In genomic region chr2:73046576-73046975, GRCm38 (mm10) we compare ENCODE assay signal across 9 mouse cellular contexts.
DNase-seq lines count a peak whose midpoint lies in the region; ATAC-seq and TF ChIP-seq lines count a peak whose summit lies in the region.
"Had no signal": no experiment of that assay in that cellular context is flagged by ENCODE, and none has a peak within 500 bp of the region (broad histone marks: within the 10 kb centered on the region; RNA-seq: fewer than 3 reads in every experiment).

No protein-coding gene starts in this region.

- no peak overlapping the region for H3K9ac ChIP-seq in heart, embryonic 15.5 days
- H3K9ac ChIP-seq in limb, embryonic 14.5 days (ENCODE audit: low read depth, low read length, severe bottlenecking), result no peak overlapping the region

- no peak for TF ChIP-seq POLR2A in limb, embryonic 14.5 days (IDR thresholded peaks at IDR 0.05; ENCODE audit: borderline replicate concordance, extremely low read depth, insufficient read depth, insufficient read length)

- 66% methylated on average over 10 of the region's 10 CpGs for WGBS in heart, embryonic 15.5 days
- WGBS in limb, embryonic 14.5 days, result 32% methylated on average over 10 of the region's 10 CpGs

- H3K4me1 ChIP-seq in heart, embryonic 15.5 days (replicated peaks), result peaks cover 35% of the 10 kb centered on the region
- peaks cover 32% of the 10 kb centered on the region for H3K4me1 ChIP-seq in limb, embryonic 14.5 days (ENCODE audit: control insufficient read depth, insufficient read depth, low read length)
- H3K4me1 ChIP-seq: megakaryocyte, embryonic 14.5 days had no signal

- H3K4me2 ChIP-seq in heart, embryonic 15.5 days, result 0 out of 2 replicates have a peak overlapping the region, but pooled peaks have one; percentile 27
- peak overlapping the region; percentile 23 for H3K4me2 ChIP-seq in limb, embryonic 14.5 days (replicated peaks; ENCODE audit: low read depth, low read length, severe bottlenecking)

- H3K36me3 ChIP-seq in heart, embryonic 15.5 days, result no peaks in the 10 kb centered on the region
- H3K36me3 ChIP-seq in limb, embryonic 14.5 days (ENCODE audit: control insufficient read depth, insufficient read depth, low read length), result no peaks in the 10 kb centered on the region

- H3K9me3 ChIP-seq in heart, embryonic 15.5 days (replicated peaks), result no peaks in the 10 kb centered on the region
- no peaks in the 10 kb centered on the region for H3K9me3 ChIP-seq in limb, embryonic 14.5 days (ENCODE audit: control insufficient read depth, low read length)
- H3K9me3 ChIP-seq: megakaryocyte, embryonic 14.5 days had no signal

- H3K27ac ChIP-seq in heart, embryonic 15.5 days, result peak overlapping the region; percentile 77
- H3K27ac ChIP-seq in limb, embryonic 14.5 days (replicated peaks; ENCODE audit: low read depth, low read length), result peak overlapping the region; percentile 82

- no peak overlapping the region for H3K4me3 ChIP-seq in heart, embryonic 15.5 days
- no peak overlapping the region for H3K4me3 ChIP-seq in limb, embryonic 14.5 days (replicated peaks; ENCODE audit: low read length)
- H3K4me3 ChIP-seq: megakaryocyte, embryonic 14.5 days had no signal

- peak; percentile 72 for DNase-seq in urinary bladder, postnatal 14 days (ENCODE audit: low spot score)
- DNase-seq in urinary bladder, adult 2 months (ENCODE audit: low spot score), result no peak
- peak; percentile 85 for DNase-seq in limb, embryonic 14.5 days (ENCODE audit: low spot score)
- DNase-seq in testis, postnatal 10 days (ENCODE audit: low spot score), result peak; percentile 76
- no peak for DNase-seq in frontal cortex, postnatal 25 days (ENCODE audit: low spot score in 2 of 2)
- DNase-seq in T-cell, adult 2 months (ENCODE audit: low spot score), result no peak
- DNase-seq in cerebellum, postnatal 36 days, result no peak

- no peak for ATAC-seq in heart, embryonic 15.5 days (replicated peaks; ENCODE audit: insufficient number of reproducible peaks, insufficient read depth, low FRiP score, low read depth)
- ATAC-seq in limb, embryonic 14.5 days (ENCODE audit: low FRiP score, low read depth), result peak; percentile 69

- no peaks in the 10 kb centered on the region for H3K27me3 ChIP-seq in heart, embryonic 15.5 days
- no peaks in the 10 kb centered on the region for H3K27me3 ChIP-seq in limb, embryonic 14.5 days (ENCODE audit: control insufficient read depth, insufficient read depth, low read length)

Comparison
In these comparisons a context has a peak if more than half of its experiments do, and no peak if none do; other contexts are left out.
1. DNase-seq: peak in urinary bladder, postnatal 14 days (single experiment), limb, embryonic 14.5 days (single experiment) and testis, postnatal 10 days (single experiment); none in urinary bladder, adult 2 months (single experiment), frontal cortex, postnatal 25 days (0 of 2), T-cell, adult 2 months (single experiment) and cerebellum, postnatal 36 days (0 of 2).